Mouse (Mus musculus) hindbrain, embryonic 14.5 days (tissue): ENCODE measurements around the gene Cd22. TPM values are rescaled to one million over a fixed set of nuclear protein-coding genes. Genes with fewer than 3 reads are reported as not detected.

Source experiments
- ATAC-seq: fragments of 200-750 bp; cut with Nextera tagmentation; 2 replicates; pipeline ENCODE4 v1.8.0; 2017; ENCODE audit warnings: moderate number of reproducible peaks, mild to moderate bottlenecking, moderate TSS enrichment, moderate library complexity; ENCODE audit not compliant: low FRiP score
- DNase-seq: peaks from one replicate; pipeline ENCODE4 v3.0.0-alpha.2; 2015; ENCODE audit warnings: low spot score
- H3K27ac ChIP-seq: fragments of 300-500 bp; sonication (generic); 2 replicates; pipeline ENCODE4 v1.5.1; 2014; ENCODE audit warnings: mild to moderate bottlenecking, moderate library complexity
- H3K27me3 ChIP-seq: fragments of 300-500 bp; sonication (generic); 2 replicates; pipeline ENCODE4 v1.6.1; 2014; ENCODE audit warnings: mild to moderate bottlenecking, low read length, mixed read lengths; ENCODE audit not compliant: control insufficient read depth, insufficient read depth
- H3K36me3 ChIP-seq: fragments of 300-500 bp; sonication (generic); replicated peaks from 2 replicates; pipeline ENCODE4 v1.6.1; 2014; ENCODE audit not compliant: control insufficient read depth, insufficient read depth
- H3K4me1 ChIP-seq: fragments of 300-500 bp; sonication (generic); replicated peaks from 2 replicates; pipeline ENCODE4 v1.6.1; 2014; ENCODE audit warnings: antibody characterized with exemption, low read length, mixed read lengths; ENCODE audit not compliant: control insufficient read depth, insufficient read depth
- H3K4me2 ChIP-seq: fragments of 300-500 bp; sonication (generic); replicated peaks from 2 replicates; pipeline ENCODE4 v1.6.1; 2014; ENCODE audit warnings: mild to moderate bottlenecking, moderate library complexity
- H3K4me3 ChIP-seq: fragments of 300-500 bp; sonication (generic); replicated peaks from 2 replicates; pipeline ENCODE4 v1.5.1; 2014; ENCODE audit warnings: mild to moderate bottlenecking, low read length
- H3K9ac ChIP-seq: fragments of 300-500 bp; sonication (generic); 2 replicates; pipeline ENCODE4 v1.6.1; 2014
- H3K9me3 ChIP-seq: fragments of 300-500 bp; sonication (generic); 2 replicates; pipeline ENCODE4 v1.6.1; 2016; ENCODE audit warnings: low read length; ENCODE audit not compliant: control insufficient read depth
- WGBS: fragments of 180-500 bp; shearing (Covaris S2); extraction: QIAGEN DNeasy Blood & Tissue Kit; methylation state at CpG from one replicate; pipeline ENCODE4 v1.1.7; 2014; 5-methylcytosine and 5-hydroxymethylcytosine counted together
- polyA plus RNA-seq: library from polyadenylated mRNA; unstranded; fragments of >200 nt; fragmentation: Nextera tagmentation; extraction: Ambion mirVana; gene quantifications from 2 replicates; pipeline ENCODE4 v1.2.1, GENCODE M21; 2014

The Cd22 gene
- polyA plus RNA-seq, 1 experiment from 2014 or later: not detected

- Histone ChIP-seq H3K36me3 (no peaks in the 10 kb centered on the region), H3K4me1 (no peaks in the 10 kb centered on the region), H3K27me3 (no peaks in the 10 kb centered on the region), H3K4me2 (no peak overlapping the region), H3K9ac (no peak overlapping the region), H3K9me3 (no peaks in the 10 kb centered on the region), H3K4me3 (no peak overlapping the region), H3K27ac (no peak overlapping the region)
- no peak for ATAC-seq
- no peak for DNase-seq
Measured at GRCm38 (mm10) chr7:30884047-30884446, 3.9 kb upstream of the Cd22 start.

- Histone ChIP-seq H3K4me3 (no peak overlapping the region), H3K9ac (no peak overlapping the region), H3K9me3 (no peaks in the 10 kb centered on the region), H3K27me3 (no peaks in the 10 kb centered on the region), H3K27ac (no peak overlapping the region), H3K4me2 (no peak overlapping the region), H3K4me1 (no peaks in the 10 kb centered on the region), H3K36me3 (no peaks in the 10 kb centered on the region)
- ATAC-seq (no peak), DNase-seq (no peak)
- whole genome bisulfite sequencing: 90% methylated on average over 3 of the region's 3 CpGs
Measured at GRCm38 (mm10) chr7:30881367-30881766, 1.2 kb upstream of the Cd22 start.

GRCm38 (mm10) chr7:30878950-30879349 is 1.2 kb downstream of the Cd22 start:
- no peak for ATAC-seq
- Histone ChIP-seq H3K36me3 (no peaks in the 10 kb centered on the region), H3K4me2 (no peak overlapping the region), H3K27me3 (no peaks in the 10 kb centered on the region), H3K4me1 (no peaks in the 10 kb centered on the region), H3K9me3 (no peaks in the 10 kb centered on the region), H3K27ac (no peak overlapping the region), H3K4me3 (no peak overlapping the region), H3K9ac (no peak overlapping the region)
- WGBS: 83% methylated on average over 6 of the region's 6 CpGs
- DNase-seq: no peak

- no peaks in the 10 kb centered on the region for H3K4me1 ChIP-seq
- no peak overlapping the region for H3K4me3 ChIP-seq
- ATAC-seq: no peak
- H3K27ac ChIP-seq: no peak overlapping the region
- peak overlapping the region; percentile 36 for H3K4me2 ChIP-seq
- H3K9ac ChIP-seq: no peak overlapping the region
- WGBS: 31% methylated on average over 15 of the region's 15 CpGs
- H3K36me3 ChIP-seq: no peaks in the 10 kb centered on the region
- no peaks in the 10 kb centered on the region for H3K9me3 ChIP-seq
- 0 out of 2 replicates have a peak, but pooled peaks cover 4% of the 10 kb centered on the region for H3K27me3 ChIP-seq
- DNase-seq: peak; percentile 58
Measured at GRCm38 (mm10) chr7:30873083-30873482, 7.1 kb downstream of the Cd22 start.

- H3K9me3 ChIP-seq: no peaks in the 10 kb centered on the region
- WGBS: 69% methylated on average over 8 of the region's 8 CpGs
Measured at GRCm38 (mm10) chr7:30863386-30863785, 16.8 kb downstream of the Cd22 start.

GRCm38 (mm10) chr7:30861464-30861863 is 18.7 kb downstream of the Cd22 start, which contains the start of gene Ffar1:
Gene Ffar1, minus strand, starts transcription at chr7:30861564.
- H3K27ac ChIP-seq: no peak within 1 kb of the TSS
- H3K36me3 ChIP-seq: no peaks in the 10 kb centered on the region
- no peak within 1 kb of the TSS for H3K9ac ChIP-seq
- ATAC-seq: no peak
- no peaks in the 10 kb centered on the region for H3K4me1 ChIP-seq
- no peak within 1 kb of the TSS for H3K4me3 ChIP-seq
- H3K4me2 ChIP-seq: no peak within 1 kb of the TSS
- no peaks in the 10 kb centered on the region for H3K9me3 ChIP-seq
- DNase-seq: no peak
- 90% methylated on average over 12 of the region's 12 CpGs for WGBS
- H3K27me3 ChIP-seq: no peaks in the 10 kb centered on the region

More at GRCm38 (mm10) chr7:30863386-30863785, 16.8 kb downstream of the Cd22 start:
- Histone ChIP-seq H3K9ac (no peak overlapping the region), H3K4me1 (no peaks in the 10 kb centered on the region), H3K27ac (no peak overlapping the region), H3K4me3 (no peak overlapping the region), H3K27me3 (no peaks in the 10 kb centered on the region), H3K4me2 (no peak overlapping the region), H3K36me3 (no peaks in the 10 kb centered on the region)
- DNase-seq (no peak), ATAC-seq (no peak)

GRCm38 (mm10) chr7:30859635-30860402 is 20.3 kb downstream of the Cd22 start:
- 14% methylated on average over 16 of the region's 16 CpGs for WGBS
- no peak overlapping the region for H3K27ac ChIP-seq
- DNase-seq (peak; percentile 83), ATAC-seq (peak; percentile 68; the same call in 1 of the 2 replicates)
- peak overlapping the region; percentile 18; the same call in 1 of the 2 replicates for H3K4me3 ChIP-seq
- no peaks in the 10 kb centered on the region for H3K9me3 ChIP-seq
- H3K9ac ChIP-seq: no peak overlapping the region
- no peaks in the 10 kb centered on the region for H3K36me3 ChIP-seq
- H3K4me2 ChIP-seq: peak overlapping the region; percentile 48
- H3K4me1 ChIP-seq: no peaks in the 10 kb centered on the region
- no peaks in the 10 kb centered on the region for H3K27me3 ChIP-seq

GRCm38 (mm10) chr7:30859290-30859634 is 20.9 kb downstream of the Cd22 start:
- no peak overlapping the region for H3K4me3 ChIP-seq
- ATAC-seq (peak; percentile 75), DNase-seq (peak; percentile 81)
- peaks cover 3% of the 10 kb centered on the region; the same call in 1 of the 2 replicates for H3K27me3 ChIP-seq
- no peaks in the 10 kb centered on the region for H3K4me1 ChIP-seq
- H3K9me3 ChIP-seq: no peaks in the 10 kb centered on the region
- no peak overlapping the region for H3K27ac ChIP-seq
- no peak overlapping the region for H3K4me2 ChIP-seq
- no peaks in the 10 kb centered on the region for H3K36me3 ChIP-seq
- H3K9ac ChIP-seq: no peak overlapping the region

GRCm38 (mm10) chr7:30857746-30858145 is 22.4 kb downstream of the Cd22 start:
- H3K4me1 ChIP-seq: no peaks in the 10 kb centered on the region

More at GRCm38 (mm10) chr7:30857746-30858145, 22.4 kb downstream of the Cd22 start:
- Histone ChIP-seq H3K27ac (no peak overlapping the region), H3K36me3 (no peaks in the 10 kb centered on the region), H3K4me3 (no peak overlapping the region), H3K9me3 (no peaks in the 10 kb centered on the region), H3K9ac (no peak overlapping the region), H3K27me3 (peaks cover 3% of the 10 kb centered on the region; the same call in 1 of the 2 replicates), H3K4me2 (no peak overlapping the region)
- ATAC-seq (no peak), DNase-seq (no peak)
- 71% methylated on average over 1 of the region's 1 CpGs for WGBS
